Mouse (Mus musculus) kidney, adult 2 months (tissue): ENCODE results near the gene Ccdc78.
A peak's percentile ranks its signal among the peaks of the same experiment; 100 is the strongest.

ENCODE experiments used
- CTCF ChIP-seq: fragments of 200-500 bp; conservative IDR thresholded peaks from 2 replicates; pipeline ENCODE4 v1.5.1; 2011; ENCODE audit warnings: low read depth, mild to moderate bottlenecking, control low read depth, low read length, moderate library complexity, mixed read lengths; ENCODE audit not compliant: insufficient read depth, insufficient read length
- POLR2A ChIP-seq: fragments of 200-500 bp; IDR thresholded peaks from one replicate; pipeline ENCODE4 v1.6.1; 2011; ENCODE audit warnings: low read depth, low read length, control low read depth

DNA sequence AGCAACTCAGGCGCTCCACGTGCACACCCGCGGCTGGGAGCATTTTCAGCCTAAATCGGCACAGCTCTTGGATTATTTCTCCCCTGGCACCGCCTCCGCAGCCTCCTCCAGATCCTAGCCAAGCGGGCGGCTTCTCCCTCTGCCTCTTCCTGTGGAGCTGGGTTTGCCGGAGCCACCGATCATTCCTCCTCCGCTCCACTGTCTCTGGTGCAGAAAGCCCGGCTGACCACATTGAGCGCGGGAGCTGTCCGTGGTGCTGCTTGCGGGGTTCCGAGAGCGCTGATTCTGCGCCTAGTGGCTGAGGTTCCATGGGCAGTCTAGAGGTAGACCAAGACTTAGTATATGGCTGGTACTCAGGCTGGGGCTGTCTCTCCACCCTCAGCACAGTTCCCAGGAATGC, 27.1 kb downstream of the Ccdc78 start:
- TF ChIP-seq CTCF (peak; percentile 67), POLR2A (no peak)
